Mouse (Mus musculus) liver, embryonic 14.5 days (tissue): Measurements from ENCODE around the gene Smyd4.

Source experiments
- CTCF ChIP-seq: IDR thresholded peaks from 2 replicates; pipeline ENCODE4 v1.5.1; 2016; ENCODE audit warnings: antibody characterized with exemption, low read depth, control low read depth
- EP300 ChIP-seq: IDR thresholded peaks from 2 replicates; pipeline ENCODE4 v1.6.1; 2016; ENCODE audit warnings: antibody characterized with exemption, low read depth

- TF ChIP-seq CTCF (no peak), EP300 (no peak)
Measured at GRCm38 (mm10) chr11:75308650-75309049, 39.6 kb upstream of the Smyd4 start.
